Mouse (Mus musculus) stomach, embryonic 14.5 days (tissue): ENCODE data around the gene Cecr2. TPM values are rescaled to one million over a fixed set of nuclear protein-coding genes. Genes with fewer than 3 reads are reported as not detected.

ENCODE experiments used
- ATAC-seq: fragments of 200-750 bp; cut with Nextera tagmentation; 2 replicates; pipeline ENCODE4 v1.8.0; 2017; ENCODE audit warnings: low read depth, moderate TSS enrichment; ENCODE audit not compliant: insufficient number of reproducible peaks, insufficient read depth, low FRiP score
- H3K27ac ChIP-seq: fragments of 300-500 bp; sonication (generic); 2 replicates; pipeline ENCODE4 v1.5.1; 2014; ENCODE audit warnings: mild to moderate bottlenecking, low read length, moderate library complexity, mixed read lengths
- H3K27me3 ChIP-seq: fragments of 300-500 bp; sonication (generic); 2 replicates; pipeline ENCODE4 v1.6.1; 2014; ENCODE audit warnings: low read length, control low read depth, mixed read lengths; ENCODE audit not compliant: control insufficient read depth, insufficient read depth
- H3K36me3 ChIP-seq: fragments of 300-500 bp; sonication (generic); 2 replicates; pipeline ENCODE4 v1.6.1; 2014; ENCODE audit warnings: mild to moderate bottlenecking, control low read depth, low read length, moderate library complexity, mixed read lengths; ENCODE audit not compliant: control insufficient read depth, insufficient read depth
- H3K4me1 ChIP-seq: fragments of 300-500 bp; sonication (generic); 2 replicates; pipeline ENCODE4 v1.6.1; 2014; ENCODE audit warnings: low read length, control low read depth, mixed read lengths; ENCODE audit not compliant: control insufficient read depth, insufficient read depth
- H3K4me2 ChIP-seq: fragments of 300-500 bp; sonication (generic); replicated peaks from 2 replicates; pipeline ENCODE4 v1.6.1; 2014; ENCODE audit warnings: low read depth, low read length, control low read depth
- H3K4me3 ChIP-seq: fragments of 300-500 bp; sonication (generic); 2 replicates; pipeline ENCODE4 v1.5.1; 2014; ENCODE audit warnings: low read depth, low read length, control low read depth
- H3K9ac ChIP-seq: fragments of 300-500 bp; sonication (generic); replicated peaks from 2 replicates; pipeline ENCODE4 v1.6.1; 2014; ENCODE audit warnings: low read depth, mild to moderate bottlenecking, control low read depth, low read length, moderate library complexity, mixed read lengths
- H3K9me3 ChIP-seq: fragments of 300-500 bp; sonication (generic); 2 replicates; pipeline ENCODE4 v1.6.1; 2016; ENCODE audit warnings: low read depth, low read length, control low read depth; ENCODE audit not compliant: control insufficient read depth
- WGBS: fragments of 180-500 bp; shearing (Covaris S2); extraction: QIAGEN DNeasy Blood & Tissue Kit; methylation state at CpG from one replicate; pipeline ENCODE4 v1.1.7; 2014; 5-methylcytosine and 5-hydroxymethylcytosine counted together
- polyA plus RNA-seq: library from polyadenylated mRNA; unstranded; fragments of >200 nt; fragmentation: Nextera tagmentation; extraction: Ambion mirVana; gene quantifications from 2 replicates; pipeline ENCODE4 v1.2.1, GENCODE M21; 2014

Cecr2 gene
- polyA plus RNA-seq, result 2.3 and 3.3 TPM in 2 replicates

GRCm38 (mm10) chr6:120665816-120666760, at the start of gene Cecr2:
TSS of gene Cecr2 (plus strand) at chr6:120666369.
- Histone ChIP-seq H3K4me3 (peak within 1 kb of the TSS; percentile 73), H3K9ac (peak within 1 kb of the TSS; percentile 73), H3K36me3 (no peaks in the 10 kb centered on the region), H3K27ac (peak within 1 kb of the TSS; percentile 95), H3K27me3 (no peaks in the 10 kb centered on the region), H3K9me3 (no peaks in the 10 kb centered on the region), H3K4me1 (no peaks in the 10 kb centered on the region; the same call in 1 of the 2 replicates), H3K4me2 (peak within 1 kb of the TSS; percentile 82)
- ATAC-seq, result peak; percentile 86
- WGBS, result under 1% methylated on average over 105 of the region's 127 CpGs

GRCm38 (mm10) chr6:120617586-120617985, 48.6 kb upstream of the Cecr2 start:
- Histone ChIP-seq H3K4me1 (no peaks in the 10 kb centered on the region), H3K27me3 (no peaks in the 10 kb centered on the region), H3K9me3 (no peaks in the 10 kb centered on the region), H3K36me3 (no peaks in the 10 kb centered on the region), H3K4me3 (no peak overlapping the region), H3K4me2 (no peak overlapping the region), H3K27ac (no peak overlapping the region), H3K9ac (no peak overlapping the region)
- WGBS, result 69% methylated on average over 5 of the region's 5 CpGs
- ATAC-seq, result no peak

GRCm38 (mm10) chr6:120618518-120619402, 47.4 kb upstream of the Cecr2 start:
- no peak overlapping the region for H3K4me2 ChIP-seq
- peak; percentile 49; the same call in 1 of the 2 replicates for ATAC-seq
- no peak overlapping the region for H3K27ac ChIP-seq
- H3K4me1 ChIP-seq, result no peaks in the 10 kb centered on the region
- H3K36me3 ChIP-seq, result no peaks in the 10 kb centered on the region
- no peaks in the 10 kb centered on the region for H3K27me3 ChIP-seq
- no peaks in the 10 kb centered on the region for H3K9me3 ChIP-seq
- no peak overlapping the region for H3K4me3 ChIP-seq
- 54% methylated on average over 4 of the region's 4 CpGs for WGBS
- no peak overlapping the region for H3K9ac ChIP-seq

- H3K9ac ChIP-seq, result no peak overlapping the region
- no peak overlapping the region for H3K4me3 ChIP-seq
- H3K4me1 ChIP-seq, result no peaks in the 10 kb centered on the region
- 87% methylated on average over 3 of the region's 3 CpGs for whole genome bisulfite sequencing
- no peak overlapping the region for H3K27ac ChIP-seq
- H3K36me3 ChIP-seq, result no peaks in the 10 kb centered on the region
- no peak overlapping the region for H3K4me2 ChIP-seq
- H3K9me3 ChIP-seq, result no peaks in the 10 kb centered on the region
- no peaks in the 10 kb centered on the region for H3K27me3 ChIP-seq
- no peak for ATAC-seq
Observed at GRCm38 (mm10) chr6:120620193-120620592, 46.0 kb upstream of the Cecr2 start.

DNA sequence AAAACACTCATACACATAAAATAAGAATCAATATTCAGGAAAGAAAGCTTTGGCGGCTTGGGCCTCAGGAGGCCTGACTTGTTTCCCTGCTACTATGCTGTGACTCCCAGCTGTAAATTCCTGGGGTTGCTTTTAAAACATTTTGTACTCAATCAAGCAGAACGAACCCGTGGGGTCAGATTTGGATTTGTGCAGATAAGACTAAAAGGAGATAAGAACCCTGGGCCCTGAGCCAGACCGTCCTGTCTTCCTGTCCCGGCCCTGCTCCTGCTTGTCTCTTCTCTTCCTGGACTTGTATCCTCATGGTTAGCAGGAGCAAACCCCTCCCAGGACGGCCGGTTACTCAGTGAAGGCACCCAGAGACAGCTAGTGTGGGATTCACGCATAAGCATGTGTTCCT, 41.1 kb upstream of the Cecr2 start:
- H3K9ac ChIP-seq, result no peak overlapping the region
- ATAC-seq, result no peak
- no peak overlapping the region for H3K4me3 ChIP-seq
- no peaks in the 10 kb centered on the region for H3K27me3 ChIP-seq
- 32% methylated on average over 8 of the region's 8 CpGs for WGBS
- H3K4me2 ChIP-seq, result no peak overlapping the region
- no peaks in the 10 kb centered on the region for H3K4me1 ChIP-seq
- no peaks in the 10 kb centered on the region for H3K9me3 ChIP-seq
- no peak overlapping the region for H3K27ac ChIP-seq
- no peaks in the 10 kb centered on the region for H3K36me3 ChIP-seq

GRCm38 (mm10) chr6:120627096-120627495, 39.1 kb upstream of the Cecr2 start:
- no peaks in the 10 kb centered on the region for H3K9me3 ChIP-seq
- H3K4me2 ChIP-seq, result no peak overlapping the region
- no peak overlapping the region for H3K9ac ChIP-seq
- H3K36me3 ChIP-seq, result no peaks in the 10 kb centered on the region
- no peak for ATAC-seq
- H3K4me3 ChIP-seq, result no peak overlapping the region
- no peaks in the 10 kb centered on the region for H3K4me1 ChIP-seq
- WGBS, result 36% methylated on average over 2 of the region's 2 CpGs
- H3K27ac ChIP-seq, result no peak overlapping the region
- H3K27me3 ChIP-seq, result no peaks in the 10 kb centered on the region

GRCm38 (mm10) chr6:120628963-120629362, 37.2 kb upstream of the Cecr2 start:
- no peaks in the 10 kb centered on the region for H3K4me1 ChIP-seq
- 68% methylated on average over 2 of the region's 2 CpGs for WGBS
- no peaks in the 10 kb centered on the region for H3K9me3 ChIP-seq
- no peaks in the 10 kb centered on the region for H3K27me3 ChIP-seq
- H3K9ac ChIP-seq, result no peak overlapping the region
- H3K4me2 ChIP-seq, result no peak overlapping the region
- ATAC-seq, result no peak
- H3K36me3 ChIP-seq, result no peaks in the 10 kb centered on the region
- no peak overlapping the region for H3K4me3 ChIP-seq
- no peak overlapping the region for H3K27ac ChIP-seq

DNA sequence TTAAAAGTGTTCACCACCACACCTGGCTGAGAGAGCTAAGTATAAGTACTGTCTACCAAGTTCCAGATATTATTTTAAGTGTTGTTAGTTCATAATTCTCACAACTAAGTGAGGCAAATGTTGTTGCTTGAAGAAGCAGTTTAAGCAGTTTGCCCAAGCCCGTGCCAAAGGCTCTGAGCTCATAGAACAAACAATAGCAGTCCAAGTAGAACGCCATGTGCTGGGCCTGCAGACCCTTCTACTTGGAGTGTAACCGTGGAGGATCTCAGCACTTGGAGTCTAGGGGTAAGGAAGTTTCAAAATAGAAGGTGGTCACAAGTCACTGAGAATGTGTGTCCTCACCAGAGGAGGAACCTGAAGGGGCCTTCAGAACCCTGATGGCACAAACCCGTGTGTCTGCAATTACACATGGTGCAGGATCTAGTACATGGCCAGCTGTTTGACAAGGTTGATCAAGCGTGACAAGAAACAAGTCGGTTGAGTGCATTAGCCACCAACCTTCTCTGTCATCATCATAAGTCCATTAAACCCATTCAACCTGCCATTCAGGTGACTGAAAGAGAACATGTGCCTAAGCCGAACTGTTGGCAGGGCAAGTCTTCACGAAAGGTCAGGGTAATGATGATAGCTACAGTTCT, 30.7 kb upstream of the Cecr2 start:
- WGBS, result 83% methylated on average over 8 of the region's 8 CpGs
- no peaks in the 10 kb centered on the region for H3K9me3 ChIP-seq
- no peak overlapping the region for H3K4me3 ChIP-seq
- H3K27ac ChIP-seq, result no peak overlapping the region
- ATAC-seq, result no peak
- H3K27me3 ChIP-seq, result no peaks in the 10 kb centered on the region
- H3K4me2 ChIP-seq, result no peak overlapping the region
- H3K36me3 ChIP-seq, result no peaks in the 10 kb centered on the region
- no peaks in the 10 kb centered on the region for H3K4me1 ChIP-seq
- no peak overlapping the region for H3K9ac ChIP-seq
